8 mouse cellular contexts compared by ENCODE assay signal in the genomic region with DNA sequence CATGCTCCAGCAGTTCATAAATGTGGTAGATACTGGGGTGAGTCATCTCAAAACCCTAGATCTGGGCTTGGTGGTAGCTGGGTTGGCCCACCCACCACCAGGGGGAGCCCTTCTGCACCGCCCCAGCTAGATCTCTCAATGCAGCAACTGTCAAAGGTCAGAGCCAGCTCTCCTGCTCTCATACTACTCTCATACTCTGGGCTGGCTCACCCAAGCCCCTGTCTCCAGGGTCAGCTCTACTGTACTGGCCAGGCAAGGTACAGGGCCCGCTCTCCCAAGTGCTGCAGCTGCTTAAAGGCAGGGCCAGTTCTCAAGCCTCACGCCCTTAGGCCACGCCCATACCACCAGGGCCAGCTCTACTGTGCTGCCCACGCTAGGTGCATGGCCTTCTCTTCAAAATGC. TPM values are rescaled to one million over a fixed set of nuclear protein-coding genes. Genes with fewer than 3 reads are reported as not detected.
A peak's percentile ranks its signal among the peaks of the same experiment; 100 is the strongest.
DNase-seq lines count a peak whose midpoint lies in the region; ATAC-seq lines count a peak whose summit lies in the region.

No protein-coding gene starts in this region.

- H3K9ac ChIP-seq in heart, embryonic 14.5 days (ENCODE audit: low read length), result no peak overlapping the region
- no peak overlapping the region for H3K9ac ChIP-seq in stomach, embryonic 16.5 days (ENCODE audit: low read length)

- no peaks in the 10 kb centered on the region for H3K9me3 ChIP-seq in heart, embryonic 14.5 days (ENCODE audit: control insufficient read depth, low read length)
- no peaks in the 10 kb centered on the region for H3K9me3 ChIP-seq in stomach, embryonic 16.5 days (replicated peaks; ENCODE audit: control insufficient read depth, low read length)

- no peaks in the 10 kb centered on the region for H3K27me3 ChIP-seq in heart, embryonic 14.5 days (ENCODE audit: control insufficient read depth, insufficient read depth, low read length)
- H3K27me3 ChIP-seq in stomach, embryonic 16.5 days (ENCODE audit: control insufficient read depth, insufficient read depth, low read length), result no peaks in the 10 kb centered on the region

- peaks cover 0 to 2% of the 10 kb centered on the region in 2 experiments; a peak in 1 of 4 replicates for H3K4me1 ChIP-seq in heart, embryonic 14.5 days (ENCODE audit: control insufficient read depth in 2 of 2, insufficient read depth in 2 of 2, low read length in 2 of 2)
- H3K4me1 ChIP-seq in stomach, embryonic 16.5 days (ENCODE audit: control insufficient read depth, insufficient read depth, low read length), result no peaks in the 10 kb centered on the region

- 0 out of 2 replicates have a peak, but pooled peaks cover under 1% of the 10 kb centered on the region for H3K36me3 ChIP-seq in heart, embryonic 14.5 days (ENCODE audit: control insufficient read depth, insufficient read depth, low read length)
- no peaks in the 10 kb centered on the region for H3K36me3 ChIP-seq in stomach, embryonic 16.5 days (ENCODE audit: control insufficient read depth, insufficient read depth, low read length)

- no peak overlapping the region for H3K4me3 ChIP-seq in heart, embryonic 14.5 days (ENCODE audit: control insufficient read depth in 1 of 2, insufficient read depth in 1 of 2, low read depth in 1 of 2, low read length in 2 of 2)
- H3K4me3 ChIP-seq in stomach, embryonic 16.5 days (replicated peaks; ENCODE audit: low read length), result peak overlapping the region; percentile 16; the same call in 1 of the 2 replicates

- 57% methylated on average over 5 of the region's 5 CpGs for WGBS in heart, embryonic 14.5 days
- WGBS in stomach, embryonic 16.5 days, result 48% methylated on average over 5 of the region's 5 CpGs

- peak overlapping the region; percentile 35 for H3K4me2 ChIP-seq in heart, embryonic 14.5 days (ENCODE audit: low read length)
- no peak overlapping the region for H3K4me2 ChIP-seq in stomach, embryonic 16.5 days (ENCODE audit: low read depth, low read length)

- H3K27ac ChIP-seq in heart, embryonic 14.5 days (replicated peaks in 1 of 2; ENCODE audit: control insufficient read depth in 1 of 2, insufficient read depth in 1 of 2, low read depth in 2 of 2, low read length in 2 of 2), result no peak overlapping the region
- no peak overlapping the region for H3K27ac ChIP-seq in stomach, embryonic 16.5 days (ENCODE audit: low read length)

- ATAC-seq in heart, embryonic 14.5 days (ENCODE audit: insufficient number of reproducible peaks, insufficient read depth, low FRiP score, low read depth), result peak; percentile 64
- ATAC-seq in stomach, embryonic 16.5 days (ENCODE audit: insufficient read depth, low FRiP score), result peak; percentile 60; the same call in 1 of the 2 replicates

- DNase-seq in layer of hippocampus, adult 11-12 months (ENCODE audit: low spot score), result peak; percentile 59
- no peak for DNase-seq in layer of hippocampus, adult 9-10 months (ENCODE audit: low spot score)
- DNase-seq in adrenal gland, adult 8-10 months, result peak; percentile 76
- DNase-seq in embryo, embryonic 9.5 days (ENCODE audit: extremely low spot score), result peak; percentile 54
- DNase-seq in layer of hippocampus, postnatal 10 days (ENCODE audit: low spot score in 2 of 2), result peak; percentile 52 to 72
- peak; percentile 7 for DNase-seq in mesoderm, embryonic 11.5 days (ENCODE audit: low read depth, low spot score)

RNA-seq across cellular contexts. Expression of gene Phospho2, which starts 13.5 kb away (rescaled TPM):
- 10 to 100 TPM; 24.4 to 30.8 (median 25.5) TPM for total RNA-seq in adrenal gland, adult 8-10 months (2022)
- 18.8 and 20.2 TPM in 2 replicates for polyA plus RNA-seq in heart, embryonic 14.5 days (2014; fragmentation: Nextera tagmentation; extraction: Ambion mirVana)
- total RNA-seq in layer of hippocampus, postnatal 10 days (2021), result 10 to 100 TPM; 20.2 to 20.8 TPM
- 21.8 and 24.1 TPM in 2 replicates for polyA plus RNA-seq in stomach, embryonic 16.5 days (2015; fragmentation: Nextera tagmentation; extraction: Ambion mirVana)

RNA-seq across cellular contexts. Expression of gene Ccdc173, which starts 13.5 kb away (rescaled TPM):
- 1 to 10 TPM; 1.9 to 3.9 (median 2.4) TPM for total RNA-seq in adrenal gland, adult 8-10 months (2022)
- polyA plus RNA-seq in heart, embryonic 14.5 days (2014; fragmentation: Nextera tagmentation; extraction: Ambion mirVana), result 1.5 and 1.8 TPM in 2 replicates
- 1 to 10 TPM; 3.4 to 3.8 TPM for total RNA-seq in layer of hippocampus, postnatal 10 days (2021)
- 1.00 and 1.6 TPM in 2 replicates for polyA plus RNA-seq in stomach, embryonic 16.5 days (2015; fragmentation: Nextera tagmentation; extraction: Ambion mirVana)

RNA-seq across cellular contexts. Expression of gene Klhl23, which starts 18.8 kb away (rescaled TPM):
- 10 to 100 TPM; 11.4 to 16.6 (median 14.4) TPM for total RNA-seq in adrenal gland, adult 8-10 months (2022)
- polyA plus RNA-seq in heart, embryonic 14.5 days (2014; fragmentation: Nextera tagmentation; extraction: Ambion mirVana), result 57.1 and 59.9 TPM in 2 replicates
- 10 to 100 TPM; 82.6 to 92.2 TPM for total RNA-seq in layer of hippocampus, postnatal 10 days (2021)
- 43.9 and 47.3 TPM in 2 replicates for polyA plus RNA-seq in stomach, embryonic 16.5 days (2015; fragmentation: Nextera tagmentation; extraction: Ambion mirVana)

RNA-seq across cellular contexts. Expression of gene Ssb, which starts 58.5 kb away (rescaled TPM):
- 100 to 1,000 TPM; 149 to 159 (median 152) TPM for total RNA-seq in adrenal gland, adult 8-10 months (2022)
- 186 and 187 TPM in 2 replicates for polyA plus RNA-seq in heart, embryonic 14.5 days (2014; fragmentation: Nextera tagmentation; extraction: Ambion mirVana)
- total RNA-seq in layer of hippocampus, postnatal 10 days (2021), result 100 to 1,000 TPM; 135 to 170 TPM
- polyA plus RNA-seq in stomach, embryonic 16.5 days (2015; fragmentation: Nextera tagmentation; extraction: Ambion mirVana), result 244 and 263 TPM in 2 replicates

Comparison
In these comparisons a context has a peak if more than half of its experiments do, and no peak if none do; other contexts are left out.
1. RNA of gene Klhl23, which starts 18.8 kb away (total RNA-seq): 82.6 to 92.2 TPM in layer of hippocampus, postnatal 10 days; 11.4 to 16.6 TPM in adrenal gland, adult 8-10 months; every median in the first group is over 4 times any median in the second.